Mouse (Mus musculus): ENCODE data around the gene Snw1. TPM values are rescaled to one million over a fixed set of nuclear protein-coding genes. Genes with fewer than 3 reads are reported as not detected.
"Not testable (repeated sequence)": the region's sequence is repeated elsewhere in the genome, so short reads cannot be mapped to it uniquely, and the experiment has no call there.

Snw1 gene
- 83.4 and 83.5 TPM in 2 replicates for polyA plus RNA-seq (2012; ENCODE audit: insufficient read depth, insufficient read length, missing spikeins)

DNA sequence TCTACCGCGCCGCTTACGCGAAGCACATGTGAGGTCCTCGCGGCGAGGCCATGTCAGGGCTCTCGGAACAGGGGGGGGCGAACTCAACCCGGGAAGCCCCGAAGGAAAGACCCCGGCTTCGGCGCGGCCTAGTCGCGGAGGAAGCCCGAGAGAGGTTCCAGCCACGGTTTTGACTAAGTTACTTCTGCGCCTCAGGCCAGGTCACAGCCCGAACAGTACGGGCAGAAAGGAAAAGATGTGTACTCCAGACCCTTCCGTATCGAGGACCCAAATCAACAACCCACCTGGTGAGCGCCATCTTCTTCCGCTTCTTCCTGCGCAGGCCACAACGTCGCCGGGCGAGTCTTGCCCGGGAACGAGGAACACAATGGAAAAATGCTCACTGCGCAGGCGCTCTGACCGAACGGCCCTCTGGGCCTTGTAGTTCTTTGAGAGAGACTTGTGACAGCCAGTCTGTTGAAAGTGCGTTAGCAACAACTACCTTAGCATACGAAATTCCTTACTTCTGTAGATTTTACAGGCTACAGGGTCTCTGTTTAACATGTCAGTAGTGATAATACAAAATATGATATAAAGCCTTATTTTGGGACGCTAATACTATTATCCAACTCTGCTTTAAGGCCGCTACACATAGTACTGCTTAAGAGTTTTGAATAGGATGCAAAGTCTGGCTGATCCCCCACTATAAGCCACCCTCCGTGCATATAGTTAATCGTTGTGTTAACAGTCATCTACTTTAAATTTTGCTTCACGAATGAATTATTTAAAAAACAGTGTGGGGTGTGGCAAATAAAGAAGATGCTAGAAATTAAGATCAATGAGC lies at the start of gene Snw1:
Snw1 (minus strand) TSS at position 311 of the 823 bp plus-strand sequence.
- Histone ChIP-seq H3K4me1 (ENCODE audit: control insufficient read depth, insufficient read depth, low read length) (peaks cover 14% of the 10 kb centered on the region), H3K4me3 (ENCODE audit: insufficient read depth, low read length) (peak within 1 kb of the TSS; percentile 97), H3K27ac (ENCODE audit: insufficient read depth, low read depth, low read length) (peak within 1 kb of the TSS; percentile 35)
- no peak for TF ChIP-seq POLR2A (IDR thresholded peaks at IDR 0.05; ENCODE audit: borderline replicate concordance, low read depth, low read length)
- no peak for TF ChIP-seq CTCF (IDR thresholded peaks at IDR 0.05; ENCODE audit: low read depth, low read length)

DNA sequence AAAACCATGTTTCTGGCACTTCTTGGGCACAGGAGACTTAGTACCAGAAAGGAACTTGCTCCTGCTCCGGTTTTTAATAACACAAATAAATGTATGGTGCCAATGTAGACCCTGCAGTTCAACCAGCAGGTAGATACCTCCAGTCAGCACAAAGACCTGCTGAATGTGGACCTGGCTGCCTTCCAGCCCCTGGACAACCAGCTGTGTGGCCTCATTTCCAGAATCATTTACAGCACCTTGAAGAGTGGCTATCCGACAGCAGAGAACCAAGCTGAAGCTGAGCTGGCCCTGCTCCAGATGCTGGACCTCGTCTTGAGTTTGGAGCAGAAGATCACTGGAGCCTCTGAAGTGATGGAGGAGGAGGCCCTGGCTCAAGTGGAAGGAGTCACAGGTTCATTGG lies 47.5 kb upstream of the Snw1 start:
- not testable (repeated sequence) for H3K4me1 ChIP-seq (ENCODE audit: control insufficient read depth, insufficient read depth, low read length); H3K4me3 ChIP-seq (ENCODE audit: insufficient read depth, low read length); H3K27ac ChIP-seq (ENCODE audit: insufficient read depth, low read depth, low read length)

DNA sequence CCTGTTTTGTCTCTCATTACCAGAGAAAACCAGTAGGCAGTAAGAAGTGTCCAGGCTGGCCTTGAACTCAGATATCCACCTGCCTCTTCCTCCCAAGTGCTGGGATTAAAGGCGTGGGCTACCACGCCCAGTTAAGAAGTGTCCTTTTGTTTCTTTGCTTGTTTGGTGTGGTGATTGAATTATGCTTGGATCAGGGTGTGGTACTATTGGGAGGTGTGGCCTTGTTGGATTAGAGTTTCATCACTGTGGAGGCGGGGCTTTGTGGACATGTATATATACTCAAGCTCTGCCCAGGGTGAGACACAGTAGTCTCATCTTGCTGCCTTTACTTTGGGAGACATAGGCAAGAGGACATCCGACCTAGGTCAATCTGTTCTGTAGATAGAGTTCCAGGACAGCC lies 41.9 kb upstream of the Snw1 start, which contains the start of gene Gm8300:
Gm8300 (plus strand) TSS at position 301 of the 400 bp plus-strand sequence.
- H3K27ac ChIP-seq (ENCODE audit: insufficient read depth, low read depth, low read length); H3K4me3 ChIP-seq (ENCODE audit: insufficient read depth, low read length); H3K4me1 ChIP-seq (ENCODE audit: control insufficient read depth, insufficient read depth, low read length): not testable (repeated sequence)

DNA sequence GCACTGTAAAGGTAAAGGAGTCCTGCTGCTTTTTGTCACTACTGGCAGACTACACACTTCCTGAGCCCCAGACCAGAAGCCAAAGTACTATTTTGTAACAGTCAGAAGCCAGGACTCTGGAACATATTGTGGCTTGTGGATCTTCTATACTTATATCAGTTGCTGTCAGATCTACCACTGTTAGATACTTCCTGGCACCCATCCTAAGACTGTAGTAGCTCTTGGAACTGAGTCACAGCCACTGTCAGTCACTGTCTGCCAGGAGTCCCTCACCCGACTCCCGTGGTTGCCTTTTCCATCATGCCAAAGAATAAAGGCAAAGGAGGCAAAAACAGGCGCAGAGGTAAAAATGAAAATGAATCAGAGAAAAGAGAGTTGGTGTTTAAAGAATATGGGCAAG lies 22.3 kb upstream of the Snw1 start, which contains the start of gene Gm5788:
Gm5788 (plus strand) TSS at position 301 of the 400 bp plus-strand sequence.
- not testable (repeated sequence) for H3K4me3 ChIP-seq (ENCODE audit: insufficient read depth, low read length); H3K4me1 ChIP-seq (ENCODE audit: control insufficient read depth, insufficient read depth, low read length)

DNA sequence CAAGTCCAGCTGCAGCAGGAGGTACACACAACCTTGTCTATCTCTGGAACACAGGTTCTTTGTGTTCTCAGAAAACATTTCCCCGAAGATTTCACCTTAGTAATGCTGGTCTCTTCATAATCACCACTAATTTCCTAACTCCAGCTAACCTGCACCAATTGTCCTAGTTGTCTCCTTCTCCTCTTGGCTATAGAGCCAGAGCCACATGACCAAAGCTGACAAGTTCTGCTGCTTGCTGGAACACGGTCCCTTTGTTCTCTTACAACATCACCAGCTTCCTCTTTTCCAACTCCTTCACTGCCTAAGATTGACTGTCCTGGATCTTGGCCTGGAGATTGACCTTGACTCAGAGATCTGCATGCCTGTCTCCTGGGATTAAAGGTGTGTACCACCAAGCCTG lies 16.6 kb upstream of the Snw1 start:
- not testable (repeated sequence) for H3K4me1 ChIP-seq (ENCODE audit: control insufficient read depth, insufficient read depth, low read length); H3K27ac ChIP-seq (ENCODE audit: insufficient read depth, low read depth, low read length); H3K4me3 ChIP-seq (ENCODE audit: insufficient read depth, low read length)

More for the DNA sequence above, 22.3 kb upstream of the Snw1 start, which contains the start of gene Gm5788:
- not testable (repeated sequence) for H3K27ac ChIP-seq (ENCODE audit: insufficient read depth, low read depth, low read length)

DNA sequence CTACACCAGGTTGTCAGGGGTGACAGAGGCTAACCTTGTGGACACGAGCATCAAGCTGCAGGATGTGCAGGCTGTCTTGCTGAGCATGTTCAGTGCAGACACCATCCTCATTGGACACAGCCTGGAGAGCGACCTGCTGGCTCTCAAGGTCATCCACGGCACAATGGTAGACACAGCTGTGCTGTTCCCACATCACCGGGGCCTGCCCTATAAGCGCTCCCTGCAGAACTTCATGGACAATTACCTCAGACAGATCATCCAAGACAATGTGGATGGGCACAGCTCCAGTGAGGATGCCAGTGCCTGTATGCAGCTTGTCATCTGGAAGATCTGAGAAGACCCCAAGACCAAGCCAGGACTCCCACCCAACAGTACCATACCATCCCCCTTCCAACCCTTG lies 10.4 kb upstream of the Snw1 start:
- not testable (repeated sequence) for H3K4me3 ChIP-seq (ENCODE audit: insufficient read depth, low read length); H3K27ac ChIP-seq (ENCODE audit: insufficient read depth, low read depth, low read length); H3K4me1 ChIP-seq (ENCODE audit: control insufficient read depth, insufficient read depth, low read length)

DNA sequence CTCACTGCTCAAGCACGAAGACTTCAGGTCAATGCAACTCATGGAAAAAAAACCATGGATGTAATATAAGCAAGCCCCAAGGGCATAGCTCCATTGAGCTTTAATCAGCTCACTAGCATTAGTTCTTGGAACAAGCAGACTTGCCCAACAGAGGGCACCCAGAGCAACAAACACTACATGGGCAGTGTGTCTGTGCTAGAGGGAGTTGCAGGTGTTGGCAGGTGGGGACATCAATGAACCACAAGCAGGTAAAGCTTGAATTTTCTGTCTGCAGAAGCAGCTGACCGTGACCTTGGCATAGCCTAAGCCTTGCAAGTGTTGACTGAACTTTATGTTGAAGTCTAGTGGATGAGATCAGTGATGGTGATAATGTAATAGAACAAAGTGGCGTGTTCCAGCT lies 2.7 kb upstream of the Snw1 start:
- TF ChIP-seq CTCF (IDR thresholded peaks at IDR 0.05; ENCODE audit: low read depth, low read length), result no peak
- TF ChIP-seq POLR2A (IDR thresholded peaks at IDR 0.05; ENCODE audit: borderline replicate concordance, low read depth, low read length), result no peak
- Histone ChIP-seq H3K4me3 (ENCODE audit: insufficient read depth, low read length) (no peak overlapping the region), H3K4me1 (ENCODE audit: control insufficient read depth, insufficient read depth, low read length) (peaks cover 12% of the 10 kb centered on the region), H3K27ac (ENCODE audit: insufficient read depth, low read depth, low read length) (no peak overlapping the region)

DNA sequence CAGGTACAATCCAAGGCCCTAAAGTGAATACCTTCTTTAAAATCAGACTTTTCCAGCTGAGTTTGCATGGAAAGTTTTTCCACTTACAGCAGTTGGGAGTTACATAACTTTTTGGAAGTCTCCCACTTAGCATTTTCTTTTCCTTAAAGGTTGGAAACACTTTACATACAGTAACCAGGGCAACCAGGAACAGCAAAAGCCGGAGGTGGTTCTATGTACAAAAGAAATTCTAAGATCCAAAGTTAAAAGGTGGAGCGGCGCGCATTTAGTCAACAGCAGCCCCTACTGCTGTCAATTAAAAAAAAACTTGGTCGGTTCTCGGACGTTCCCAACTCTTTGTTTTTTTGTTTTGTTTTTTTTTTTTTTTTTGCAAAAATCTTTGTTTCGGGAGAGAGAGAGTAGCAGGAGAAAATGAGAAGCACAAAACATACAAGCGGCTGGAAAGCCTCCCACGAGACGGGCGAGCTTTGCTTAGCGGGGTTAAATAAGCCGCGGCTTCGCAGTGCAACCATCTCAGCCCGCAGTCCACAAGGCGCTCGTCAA lies 582 bp downstream of the Snw1 start:
- Histone ChIP-seq H3K27ac (ENCODE audit: insufficient read depth, low read depth, low read length) (peak overlapping the region; percentile 35), H3K4me3 (ENCODE audit: insufficient read depth, low read length) (peak overlapping the region; percentile 97), H3K4me1 (ENCODE audit: control insufficient read depth, insufficient read depth, low read length) (peaks cover 14% of the 10 kb centered on the region)
- TF ChIP-seq POLR2A (IDR thresholded peaks at IDR 0.05; ENCODE audit: borderline replicate concordance, low read depth, low read length), result no peak
- no peak for TF ChIP-seq CTCF (IDR thresholded peaks at IDR 0.05; ENCODE audit: low read depth, low read length)

DNA sequence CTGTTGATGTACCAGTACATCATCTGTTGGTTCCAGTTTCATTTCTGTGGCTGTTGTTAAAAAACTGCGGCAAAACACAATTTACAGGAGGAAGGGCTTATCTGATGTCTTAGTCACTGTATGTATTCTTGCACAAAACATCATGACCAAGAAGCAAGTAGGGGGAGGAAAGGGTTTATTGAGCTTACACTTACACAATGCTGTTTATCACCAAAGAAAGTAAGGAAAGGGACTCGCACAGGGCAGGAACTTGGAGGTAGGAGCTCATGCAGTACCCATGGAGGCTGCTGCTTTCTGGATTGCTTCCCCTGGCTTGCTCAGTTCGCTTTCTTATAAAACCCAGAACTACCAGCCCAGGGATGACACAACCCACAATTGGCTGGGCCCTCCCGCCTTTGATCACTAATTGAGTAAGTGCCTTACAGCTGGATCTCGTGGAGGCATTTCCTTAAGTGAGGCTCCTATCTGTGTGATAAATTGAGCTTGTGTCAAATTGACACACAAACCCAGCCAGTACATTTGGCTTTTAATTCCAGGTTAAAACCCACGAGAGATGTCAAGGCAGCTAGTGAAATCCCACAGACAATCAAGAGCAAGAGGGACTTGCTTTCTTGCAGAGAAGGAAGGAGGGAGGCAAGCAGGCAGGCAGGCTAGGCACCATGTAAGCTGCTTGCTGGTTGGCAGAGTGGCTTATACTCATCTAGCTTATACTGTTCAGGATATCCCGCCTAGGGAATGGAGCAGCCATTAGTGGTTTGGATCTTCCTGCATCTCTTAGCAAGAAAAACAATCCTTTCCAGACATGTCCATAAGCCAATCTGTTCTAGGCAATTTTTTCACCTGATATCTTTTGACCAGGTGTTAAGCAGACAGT lies 1.6 kb downstream of the Snw1 start:
- Histone ChIP-seq H3K27ac (ENCODE audit: insufficient read depth, low read depth, low read length) (peak overlapping the region; percentile 22), H3K4me1 (ENCODE audit: control insufficient read depth, insufficient read depth, low read length) (peaks cover 14% of the 10 kb centered on the region), H3K4me3 (ENCODE audit: insufficient read depth, low read length) (peak overlapping the region; percentile 97)
- TF ChIP-seq CTCF (IDR thresholded peaks at IDR 0.05; ENCODE audit: low read depth, low read length), result no peak
- TF ChIP-seq POLR2A (IDR thresholded peaks at IDR 0.05; ENCODE audit: borderline replicate concordance, low read depth, low read length), result no peak

DNA sequence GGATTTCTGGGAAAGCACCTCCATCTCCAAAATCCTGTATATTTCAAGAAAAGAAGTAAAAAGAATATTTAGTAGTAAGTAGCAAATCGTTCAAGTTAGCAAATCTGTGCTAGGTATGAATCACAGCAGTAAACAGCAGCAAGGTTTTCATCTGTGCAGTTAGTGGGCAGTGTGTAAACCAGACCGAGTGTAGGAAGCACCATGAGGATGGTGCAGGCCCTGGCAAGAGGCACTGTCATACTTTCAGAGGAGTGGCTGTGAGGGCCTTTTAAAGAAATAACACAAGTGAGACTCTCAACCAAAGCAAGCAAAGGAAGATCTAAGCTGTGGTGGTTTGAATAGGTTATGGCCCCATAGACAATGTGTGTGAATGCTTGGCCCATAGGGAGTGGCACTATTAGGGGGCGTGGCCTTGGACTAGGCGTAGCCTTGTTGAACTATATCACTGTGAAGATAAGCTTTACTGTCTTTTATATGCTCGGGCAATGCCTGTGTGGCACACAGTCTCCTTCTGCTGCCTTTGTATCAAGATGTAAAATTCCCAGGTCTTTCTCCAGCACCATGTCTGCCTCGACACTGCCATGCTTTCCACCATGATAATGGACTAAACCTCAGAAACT lies 7.3 kb downstream of the Snw1 start:
- H3K4me1 ChIP-seq (ENCODE audit: control insufficient read depth, insufficient read depth, low read length), result peaks cover 2% of the 10 kb centered on the region; the same call in 1 of the 2 replicates
- TF ChIP-seq CTCF (IDR thresholded peaks at IDR 0.05; ENCODE audit: low read depth, low read length) (no peak), POLR2A (IDR thresholded peaks at IDR 0.05; ENCODE audit: borderline replicate concordance, low read depth, low read length) (no peak)
- H3K4me3 ChIP-seq (ENCODE audit: insufficient read depth, low read length), result no peak overlapping the region
- H3K27ac ChIP-seq (ENCODE audit: insufficient read depth, low read depth, low read length), result no peak overlapping the region

Data from bone marrow macrophage, adult 2 months (primary cell).